Mouse (Mus musculus) liver, adult 2 months (tissue): ENCODE measurements at regions not wholly inside any gene's neighbourhood (a gene's known extent, or its start where the extent isn't known, plus 50 kb on each side); places are given as distances from the start of the nearest gene placed in this dataset.

Experiments
- CTCF ChIP-seq: fragments of 200-500 bp; IDR thresholded peaks from 2 replicates; pipeline ENCODE4 v1.5.1; 2011; ENCODE audit warnings: low read depth, low read length, control low read depth
- POLR2A ChIP-seq: fragments of 200-500 bp; IDR thresholded peaks from 2 replicates; pipeline ENCODE4 v1.6.1; 2011; ENCODE audit warnings: low read length, control low read depth; ENCODE audit not compliant: insufficient read depth; ENCODE audit errors: extremely low read depth

DNA sequence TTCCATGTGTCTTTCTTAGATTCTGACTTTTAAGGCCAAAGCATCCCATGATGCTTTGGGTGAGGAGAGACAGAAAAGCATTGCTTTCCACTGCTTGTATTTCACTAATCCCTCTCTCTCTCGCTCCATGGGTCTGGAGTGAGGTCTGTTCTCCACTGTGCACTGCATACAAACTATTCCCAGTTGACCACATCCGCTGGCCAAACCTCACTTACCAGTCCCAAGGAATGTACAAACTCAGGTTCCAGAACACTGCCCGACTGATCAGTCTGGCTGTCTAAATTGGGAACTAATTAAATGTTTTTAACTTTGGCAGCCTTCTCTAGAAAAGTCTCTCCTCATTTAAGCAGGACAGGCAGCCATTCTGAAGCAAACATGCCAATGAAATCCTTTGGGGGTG is 130.9 kb upstream of the Ccn2 start:
- no peak for TF ChIP-seq CTCF
- TF ChIP-seq POLR2A = no peak
